Mouse (Mus musculus) intestine, embryonic 14.5 days (tissue): ENCODE data around the gene Tmem183a. TPM values are rescaled to one million over a fixed set of nuclear protein-coding genes. Genes with fewer than 3 reads are reported as not detected.

ENCODE experiments used
- ATAC-seq: fragments of 200-750 bp; cut with Nextera tagmentation; replicated peaks from 2 replicates; pipeline ENCODE4 v1.8.0; 2017; ENCODE audit warnings: low read depth, moderate number of reproducible peaks, moderate TSS enrichment, moderate library complexity; ENCODE audit not compliant: low FRiP score, low TSS enrichment
- DNase-seq: peaks from one replicate; pipeline ENCODE4 v3.0.0-alpha.2; 2018; ENCODE audit warnings: low spot score
- H3K27ac ChIP-seq: fragments of 300-500 bp; sonication (generic); 2 replicates; pipeline ENCODE4 v1.5.1; 2014; ENCODE audit warnings: low read depth, mild to moderate bottlenecking, control low read depth
- H3K27me3 ChIP-seq: fragments of 300-500 bp; sonication (generic); replicated peaks from 2 replicates; pipeline ENCODE4 v1.6.1; 2014; ENCODE audit warnings: low read length, control low read depth; ENCODE audit not compliant: control insufficient read depth, insufficient read depth
- H3K36me3 ChIP-seq: fragments of 300-500 bp; sonication (generic); 2 replicates; pipeline ENCODE4 v1.6.1; 2014; ENCODE audit warnings: low read length, control low read depth; ENCODE audit not compliant: control insufficient read depth, insufficient read depth
- H3K4me1 ChIP-seq: fragments of 300-500 bp; sonication (generic); replicated peaks from 2 replicates; pipeline ENCODE4 v1.6.1; 2014; ENCODE audit warnings: low read length, control low read depth, mixed read lengths; ENCODE audit not compliant: control insufficient read depth, insufficient read depth
- H3K4me2 ChIP-seq: fragments of 300-500 bp; sonication (generic); 2 replicates; pipeline ENCODE4 v1.6.1; 2014; ENCODE audit warnings: low read length
- H3K4me3 ChIP-seq: fragments of 300-500 bp; sonication (generic); 2 replicates; pipeline ENCODE4 v1.5.1; 2014; ENCODE audit warnings: low read depth, low read length, control low read depth, mixed read lengths
- H3K9ac ChIP-seq: fragments of 300-500 bp; sonication (generic); 2 replicates; pipeline ENCODE4 v1.6.1; 2014; ENCODE audit warnings: mild to moderate bottlenecking, low read length
- H3K9me3 ChIP-seq: fragments of 300-500 bp; sonication (generic); 2 replicates; pipeline ENCODE4 v1.6.1; 2016; ENCODE audit warnings: low read length, control low read depth; ENCODE audit not compliant: control insufficient read depth
- WGBS: fragments of 180-500 bp; shearing (Covaris S2); extraction: QIAGEN DNeasy Blood & Tissue Kit; methylation state at CpG from one replicate; pipeline ENCODE4 v1.1.7; 2014; 5-methylcytosine and 5-hydroxymethylcytosine counted together
- polyA plus RNA-seq: library from polyadenylated mRNA; unstranded; fragments of >200 nt; fragmentation: Nextera tagmentation; extraction: Ambion mirVana; gene quantifications from 2 replicates; pipeline ENCODE4 v1.2.1, GENCODE M21; 2014

Tmem183a gene
- 89.2 and 93.4 TPM in 2 replicates for polyA plus RNA-seq

- WGBS: under 1% methylated on average over 37 of the region's 38 CpGs
- DNase-seq (peak; percentile 96), ATAC-seq (peak; percentile 97)
These were observed at the start of gene Tmem183a for GRCm38 (mm10) chr1:134361857-134362212. TSS of gene Tmem183a (minus strand) at chr1:134361979.

DNA sequence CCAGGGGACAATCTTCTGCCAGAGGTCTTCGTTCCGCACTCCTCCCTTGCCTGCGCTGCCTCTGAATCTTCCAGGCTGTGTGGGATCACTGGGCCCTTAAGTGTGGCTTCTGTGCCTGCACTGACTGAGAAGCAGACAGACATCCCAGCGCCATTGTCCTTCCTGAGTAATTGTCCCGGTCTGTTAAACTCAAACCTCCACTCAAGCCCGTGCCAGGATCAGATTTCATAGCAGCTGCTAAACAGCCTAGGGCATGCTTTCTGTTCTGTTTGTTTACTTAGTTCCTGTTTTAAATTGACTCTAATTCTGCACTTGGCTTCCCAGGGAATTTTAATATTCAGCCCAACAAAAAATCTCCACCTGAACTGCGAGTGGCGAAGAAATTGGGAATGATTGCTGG is 46.3 kb upstream of the Tmem183a start:
- Histone ChIP-seq H3K27ac (no peak overlapping the region), H3K9me3 (no peaks in the 10 kb centered on the region), H3K36me3 (peaks cover 39% of the 10 kb centered on the region), H3K4me1 (peaks cover 7% of the 10 kb centered on the region), H3K27me3 (no peaks in the 10 kb centered on the region), H3K9ac (no peak overlapping the region), H3K4me3 (no peak overlapping the region), H3K4me2 (no peak overlapping the region)
- DNase-seq (no peak), ATAC-seq (no peak)
- WGBS: 72% methylated on average over 8 of the region's 8 CpGs

More at GRCm38 (mm10) chr1:134361857-134362212, at the start of gene Tmem183a:
- no peaks in the 10 kb centered on the region for H3K27me3 ChIP-seq
- peaks cover 38% of the 10 kb centered on the region for H3K36me3 ChIP-seq
- peak within 1 kb of the TSS; percentile 82 for H3K27ac ChIP-seq
- H3K9me3 ChIP-seq: no peaks in the 10 kb centered on the region
- peak within 1 kb of the TSS; percentile 94 for H3K9ac ChIP-seq
- peak within 1 kb of the TSS; percentile 89 for H3K4me2 ChIP-seq
- peaks cover 7% of the 10 kb centered on the region for H3K4me1 ChIP-seq
- peak within 1 kb of the TSS; percentile 97 for H3K4me3 ChIP-seq

DNA sequence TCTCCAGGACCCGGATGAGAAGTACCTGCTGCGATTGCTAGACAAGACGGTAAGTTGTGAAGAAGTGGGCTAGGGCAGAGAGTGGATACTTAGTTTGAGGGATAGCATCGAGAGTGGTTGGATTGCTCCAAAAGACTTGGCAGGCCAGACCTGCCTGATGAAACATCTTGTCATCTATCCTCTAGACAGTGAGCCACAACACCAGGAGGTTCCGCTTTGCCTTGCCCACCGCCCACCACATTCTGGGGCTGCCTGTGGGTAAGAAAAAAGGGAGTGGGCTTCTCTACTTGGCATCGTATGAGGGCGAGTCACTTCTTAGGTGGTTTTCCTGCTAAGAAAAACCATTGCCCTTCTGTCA is 44.6 kb upstream of the Tmem183a start:
- Histone ChIP-seq H3K4me2 (peak overlapping the region; percentile 82), H3K27me3 (no peaks in the 10 kb centered on the region), H3K9me3 (no peaks in the 10 kb centered on the region), H3K9ac (peak overlapping the region; percentile 66), H3K36me3 (peaks cover 39% of the 10 kb centered on the region), H3K4me1 (peaks cover 7% of the 10 kb centered on the region), H3K4me3 (peak overlapping the region; percentile 82), H3K27ac (peak overlapping the region; percentile 8; the same call in 1 of the 2 replicates)
- DNase-seq (no peak), ATAC-seq (peak; percentile 21; the same call in 1 of the 2 replicates)
- WGBS: 28% methylated on average over 8 of the region's 8 CpGs

- H3K4me3 ChIP-seq: peak within 1 kb of the TSS; percentile 82
- H3K4me2 ChIP-seq: peak within 1 kb of the TSS; percentile 82
- DNase-seq (peak; percentile 95), ATAC-seq (peak; percentile 98)
- no peaks in the 10 kb centered on the region for H3K27me3 ChIP-seq
- peaks cover 35% of the 10 kb centered on the region for H3K36me3 ChIP-seq
- H3K9ac ChIP-seq: peak within 1 kb of the TSS; percentile 66
- H3K27ac ChIP-seq: peak within 1 kb of the TSS; percentile 8
- peaks cover 7% of the 10 kb centered on the region for H3K4me1 ChIP-seq
- under 1% methylated on average over 43 of the region's 43 CpGs for WGBS
- no peaks in the 10 kb centered on the region for H3K9me3 ChIP-seq
These were observed 44.0 kb upstream of the Tmem183a start, which contains the start of gene Cyb5r1 for GRCm38 (mm10) chr1:134405509-134406413. TSS of gene Cyb5r1 (plus strand) at chr1:134405559.

DNA sequence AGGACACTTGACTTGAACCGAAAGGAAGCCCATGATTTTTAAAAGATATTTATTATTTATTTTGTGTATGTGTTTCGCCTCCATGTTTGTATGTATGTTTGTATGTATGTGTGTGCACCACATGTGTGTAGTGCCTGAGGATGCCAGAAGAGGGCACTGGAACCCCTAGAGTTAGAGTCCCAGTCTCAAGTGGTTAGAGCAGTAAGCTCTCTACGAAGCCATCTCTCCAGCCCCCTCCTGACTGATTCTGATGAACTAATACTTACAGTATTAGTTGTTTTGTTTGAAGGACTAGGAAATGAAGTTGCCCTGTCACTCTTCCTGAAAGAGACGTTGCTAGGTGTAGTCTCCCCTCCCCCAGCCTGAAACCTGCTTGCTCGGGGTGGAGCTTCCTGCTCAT is 38.0 kb upstream of the Tmem183a start:
- H3K27me3 ChIP-seq: no peaks in the 10 kb centered on the region
- WGBS: 66% methylated on average over 5 of the region's 5 CpGs
- no peak overlapping the region for H3K27ac ChIP-seq
- no peak for DNase-seq
- no peaks in the 10 kb centered on the region for H3K36me3 ChIP-seq
- no peaks in the 10 kb centered on the region for H3K4me1 ChIP-seq
- H3K9me3 ChIP-seq: 0 out of 2 replicates have a peak, but pooled peaks cover 2% of the 10 kb centered on the region
- H3K4me2 ChIP-seq: no peak overlapping the region
- ATAC-seq: no peak
- no peak overlapping the region for H3K4me3 ChIP-seq
- no peak overlapping the region for H3K9ac ChIP-seq

GRCm38 (mm10) chr1:134398210-134398609 is 36.4 kb upstream of the Tmem183a start:
- H3K36me3 ChIP-seq: no peaks in the 10 kb centered on the region
- H3K9ac ChIP-seq: no peak overlapping the region
- no peak for ATAC-seq
- H3K27me3 ChIP-seq: no peaks in the 10 kb centered on the region
- no peak for DNase-seq
- H3K4me1 ChIP-seq: no peaks in the 10 kb centered on the region
- 88% methylated on average over 12 of the region's 12 CpGs for WGBS
- 0 out of 2 replicates have a peak, but pooled peaks cover 2% of the 10 kb centered on the region for H3K9me3 ChIP-seq
- no peak overlapping the region for H3K27ac ChIP-seq
- no peak overlapping the region for H3K4me2 ChIP-seq
- no peak overlapping the region for H3K4me3 ChIP-seq

DNA sequence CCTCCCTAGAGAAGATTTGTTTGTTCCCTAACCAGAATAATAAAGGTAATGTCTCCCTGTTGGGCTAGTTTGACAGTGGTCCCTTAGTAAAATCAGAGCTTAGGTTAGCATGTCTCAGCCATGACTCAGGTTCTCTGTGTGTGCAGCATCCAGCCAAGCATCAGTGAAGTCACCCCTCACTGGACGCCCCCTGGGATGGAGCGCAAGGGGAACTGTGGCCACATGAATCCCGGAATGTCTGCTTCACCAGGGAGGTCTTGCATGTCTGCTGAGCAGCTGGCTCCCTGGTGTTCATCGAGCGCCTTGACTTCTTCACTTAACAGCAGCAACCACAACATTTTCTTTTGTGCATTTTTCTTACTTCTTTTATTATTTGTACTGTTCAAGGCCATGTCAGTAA is 32.0 kb upstream of the Tmem183a start:
- no peak overlapping the region for H3K4me2 ChIP-seq
- no peaks in the 10 kb centered on the region for H3K4me1 ChIP-seq
- H3K36me3 ChIP-seq: no peaks in the 10 kb centered on the region
- H3K9me3 ChIP-seq: no peaks in the 10 kb centered on the region
- no peak overlapping the region for H3K9ac ChIP-seq
- DNase-seq (no peak), ATAC-seq (no peak)
- 31% methylated on average over 5 of the region's 5 CpGs for WGBS
- no peaks in the 10 kb centered on the region for H3K27me3 ChIP-seq
- no peak overlapping the region for H3K4me3 ChIP-seq
- H3K27ac ChIP-seq: no peak overlapping the region

DNA sequence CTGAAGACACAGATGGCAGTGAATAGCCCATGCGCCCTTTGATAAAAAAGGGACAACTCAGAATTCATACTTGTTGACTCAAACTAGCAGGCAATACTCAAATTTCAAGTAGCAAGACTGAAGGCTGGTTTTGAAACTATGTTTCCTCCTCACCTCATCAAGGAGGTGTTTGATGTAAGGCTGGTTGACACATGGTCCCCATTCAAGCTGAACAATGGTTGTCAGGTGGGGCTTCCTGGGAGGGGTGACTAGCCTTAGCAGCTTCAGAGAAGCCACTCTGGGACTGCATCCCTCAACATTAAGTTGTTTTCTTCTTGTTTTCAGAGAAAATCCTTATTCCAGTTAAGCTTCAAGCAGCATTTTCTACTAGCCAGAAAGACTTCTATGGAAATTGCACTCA is 23.9 kb upstream of the Tmem183a start, which contains the start of gene 4933406M09Rik:
Gene 4933406M09Rik (plus strand): TSS at position 275 of the 400 bp plus-strand sequence.
- Histone ChIP-seq H3K27ac (no peak within 1 kb of the TSS), H3K4me1 (no peaks in the 10 kb centered on the region; the same call in 1 of the 2 replicates), H3K27me3 (no peaks in the 10 kb centered on the region), H3K9ac (no peak within 1 kb of the TSS), H3K4me3 (no peak within 1 kb of the TSS), H3K36me3 (no peaks in the 10 kb centered on the region), H3K9me3 (no peaks in the 10 kb centered on the region), H3K4me2 (no peak within 1 kb of the TSS)
- WGBS: 94% methylated on average over 1 of the region's 1 CpGs
- DNase-seq (no peak), ATAC-seq (no peak)
